Mouse (Mus musculus) cerebellum, postnatal 4 days (tissue): ENCODE results near the gene Rbfox2.
"Not testable (repeated sequence)": the region's sequence is repeated elsewhere in the genome, so short reads cannot be mapped to it uniquely, and the experiment has no call there.

ENCODE experiments used
- DNase-seq, 2 experiments: peaks; one replicate each; pipeline ENCODE4 v3.0.0; 2022; ENCODE audit warnings: low spot score in 2 of 2, mixed read lengths in 1 of 2

Gene Rbfox2

DNA sequence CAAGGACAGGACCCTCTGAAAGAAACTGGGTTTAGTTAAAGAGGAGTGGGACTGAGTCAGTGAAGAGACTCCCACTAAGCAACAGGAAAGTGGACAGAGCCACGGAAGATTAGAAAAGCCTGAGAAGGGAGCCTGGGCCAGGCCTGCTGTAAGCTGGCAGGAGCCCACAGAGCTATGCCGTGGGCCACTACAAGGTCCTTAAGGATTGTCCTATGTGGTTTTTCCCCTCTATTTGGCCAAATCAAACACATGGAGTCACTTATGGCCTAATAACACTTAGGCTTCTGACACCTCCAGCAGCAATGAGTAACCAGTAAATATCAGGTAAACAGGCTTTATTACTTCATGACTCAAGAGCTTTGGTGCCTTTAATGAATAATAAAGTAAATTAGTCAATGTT lies 31.2 kb downstream of the Rbfox2 start:
- DNase-seq: no peak

GRCm38 (mm10) chr15:77273947-77274346 lies 32.9 kb downstream of the Rbfox2 start:
- no peak for DNase-seq

DNA sequence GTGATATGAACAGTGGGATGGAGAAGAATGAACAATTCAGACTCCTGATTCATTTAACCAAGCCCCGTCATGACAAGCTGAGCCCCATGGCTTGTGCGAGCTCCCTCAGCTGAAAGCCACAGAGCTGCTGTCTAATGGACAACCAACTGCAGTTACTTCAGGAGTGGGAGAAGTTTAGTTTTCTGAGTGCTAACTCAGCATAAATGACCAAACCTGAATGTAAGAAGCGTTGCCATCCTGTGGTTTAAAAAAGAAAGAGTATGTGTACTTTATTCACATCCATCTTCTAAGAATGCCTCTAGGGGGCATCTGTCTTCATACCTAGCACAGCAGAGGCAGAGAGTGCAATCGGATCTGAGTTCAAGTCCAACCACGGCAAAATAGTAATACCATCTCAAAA lies 35.5 kb downstream of the Rbfox2 start:
- no peak for DNase-seq

DNA sequence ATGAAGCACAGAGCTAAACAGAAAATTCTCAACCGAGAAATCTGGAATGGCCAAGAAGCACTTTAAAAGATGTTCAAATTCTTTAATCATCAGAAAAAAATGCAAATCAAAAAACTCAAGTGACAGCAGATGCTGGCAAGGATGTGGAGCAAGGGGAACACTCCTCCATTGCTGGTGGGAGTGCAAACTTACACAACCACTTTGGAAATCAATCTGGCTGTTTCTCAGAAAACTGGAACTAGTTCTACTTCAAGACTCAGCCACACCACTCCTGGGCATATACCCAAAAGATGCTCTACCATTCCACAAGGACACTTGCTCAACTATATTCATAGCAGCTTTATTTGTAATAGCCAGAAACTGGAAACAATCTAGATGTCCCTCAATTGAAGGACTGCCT lies 37.3 kb downstream of the Rbfox2 start:
- not testable (repeated sequence) for DNase-seq

GRCm38 (mm10) chr15:77268415-77268814 lies 38.4 kb downstream of the Rbfox2 start:
- DNase-seq: no peak

- no peak for DNase-seq
Observed at GRCm38 (mm10) chr15:77265318-77265717, 41.5 kb downstream of the Rbfox2 start.

- DNase-seq: no peak
Observed at GRCm38 (mm10) chr15:77264314-77264713, 42.5 kb downstream of the Rbfox2 start.

- DNase-seq: no peak
Observed at GRCm38 (mm10) chr15:77262782-77263181, 44.0 kb downstream of the Rbfox2 start.

- peak; percentile 40 to 52 for DNase-seq
Observed at GRCm38 (mm10) chr15:77257437-77258229, 49.2 kb downstream of the Rbfox2 start.

DNA sequence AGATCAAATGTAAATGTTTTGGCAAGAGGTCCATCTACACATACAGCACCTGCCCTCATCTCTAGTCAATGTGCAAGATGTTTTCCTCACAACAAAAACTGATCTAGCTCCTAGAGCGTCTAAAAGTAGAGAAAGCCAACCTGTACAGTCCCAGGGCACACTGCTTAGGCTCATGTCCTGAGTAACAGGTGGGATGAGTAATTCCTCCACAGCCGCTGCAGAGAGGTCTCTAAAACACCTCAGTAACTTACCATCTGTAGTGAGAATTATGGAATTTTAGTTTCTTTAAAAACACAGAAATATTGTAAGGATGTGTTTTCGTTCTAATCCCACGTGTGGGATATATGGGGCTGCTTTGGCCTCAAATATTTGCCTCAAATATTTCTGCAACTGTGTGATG lies 50.0 kb downstream of the Rbfox2 start:
- DNase-seq: no peak

- DNase-seq: no peak
Observed at GRCm38 (mm10) chr15:77254636-77255035, 52.2 kb downstream of the Rbfox2 start.

GRCm38 (mm10) chr15:77254128-77254527 lies 52.7 kb downstream of the Rbfox2 start:
- no peak for DNase-seq

GRCm38 (mm10) chr15:77251706-77252105 lies 55.1 kb downstream of the Rbfox2 start:
- DNase-seq: no peak

DNA sequence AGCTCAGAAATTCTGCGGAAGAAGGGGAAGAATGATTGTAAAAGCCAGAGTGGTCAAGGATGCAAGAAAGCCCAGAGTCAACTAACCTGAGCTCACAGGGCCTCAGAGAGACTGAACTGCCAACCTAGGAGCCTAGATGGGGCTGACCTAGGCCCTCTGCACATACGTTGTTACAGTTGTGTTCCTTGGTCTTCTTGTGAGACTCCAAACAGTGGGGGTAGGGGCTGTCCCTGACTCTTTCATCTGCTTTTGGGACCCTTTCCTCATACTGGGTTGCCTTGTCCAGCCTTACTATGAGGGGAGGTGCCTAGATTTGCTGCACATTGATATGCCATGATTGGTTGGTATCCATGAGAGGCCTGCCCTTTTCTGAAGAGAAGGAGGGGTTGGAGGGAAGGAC lies 56.0 kb downstream of the Rbfox2 start:
- DNase-seq: no peak

DNA sequence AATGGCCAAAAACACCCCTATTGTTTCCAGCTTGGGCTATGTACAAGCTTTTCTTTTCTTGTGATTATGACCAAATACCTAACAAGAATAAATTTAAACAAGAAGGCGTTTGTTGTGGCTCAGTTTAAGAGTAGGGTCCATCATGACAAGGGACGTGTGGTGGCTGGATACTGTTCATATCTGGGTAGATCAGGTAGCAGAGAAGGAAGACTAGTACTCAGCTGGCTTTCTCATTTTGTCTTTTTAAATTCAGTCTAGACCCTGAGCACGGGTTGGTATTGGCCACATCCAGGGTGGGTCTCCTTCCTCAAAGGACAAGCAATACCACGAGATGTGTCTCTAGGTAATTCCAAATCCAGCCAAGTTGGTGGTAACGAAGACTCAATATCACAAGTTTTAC lies 57.4 kb downstream of the Rbfox2 start:
- DNase-seq: no peak

DNA sequence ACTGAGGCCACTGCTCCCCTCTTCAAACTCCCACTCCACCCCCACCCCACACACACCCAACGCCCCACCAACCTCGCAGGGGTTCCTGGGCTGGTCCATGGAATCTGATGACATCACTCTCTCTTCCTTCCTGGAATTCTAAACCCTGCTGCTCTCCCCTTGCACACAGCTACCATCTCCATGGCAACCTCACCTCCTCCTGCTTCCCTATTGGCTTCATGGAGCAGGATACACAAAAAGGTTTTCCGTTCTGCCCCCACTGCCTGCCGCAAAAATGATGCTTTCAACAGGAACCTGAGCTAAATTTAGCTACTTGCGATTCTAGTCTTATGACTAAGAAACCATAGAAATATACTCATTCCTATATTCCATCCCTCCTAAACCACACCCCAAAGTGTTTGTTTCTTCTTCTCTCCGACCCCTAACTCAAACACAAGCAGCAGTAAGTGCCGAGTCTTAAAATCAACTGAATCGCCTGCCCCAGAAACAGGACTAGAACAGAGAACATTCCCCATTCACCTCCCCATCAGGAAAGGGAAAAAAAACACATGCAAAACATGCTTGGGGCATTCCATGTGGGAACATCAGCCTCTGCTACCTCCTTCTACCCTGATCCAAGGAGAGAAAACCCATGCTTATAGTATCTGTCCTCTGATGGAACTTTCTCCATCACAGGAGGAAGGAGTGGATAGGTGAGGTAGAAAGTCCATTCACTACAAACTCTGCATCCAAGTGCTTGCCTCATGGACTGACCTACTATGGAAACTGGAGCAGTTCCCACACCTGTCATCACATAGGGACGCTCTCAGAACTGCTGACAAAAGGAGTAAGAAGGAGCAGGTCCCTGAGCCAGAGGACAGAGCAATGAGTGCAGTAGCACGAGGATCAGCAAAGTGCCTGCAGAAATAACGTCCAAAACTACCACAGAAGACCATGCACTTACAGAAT lies 61.1 kb downstream of the Rbfox2 start:
- DNase-seq: peak in 1 of 2 experiments; percentile 46

DNA sequence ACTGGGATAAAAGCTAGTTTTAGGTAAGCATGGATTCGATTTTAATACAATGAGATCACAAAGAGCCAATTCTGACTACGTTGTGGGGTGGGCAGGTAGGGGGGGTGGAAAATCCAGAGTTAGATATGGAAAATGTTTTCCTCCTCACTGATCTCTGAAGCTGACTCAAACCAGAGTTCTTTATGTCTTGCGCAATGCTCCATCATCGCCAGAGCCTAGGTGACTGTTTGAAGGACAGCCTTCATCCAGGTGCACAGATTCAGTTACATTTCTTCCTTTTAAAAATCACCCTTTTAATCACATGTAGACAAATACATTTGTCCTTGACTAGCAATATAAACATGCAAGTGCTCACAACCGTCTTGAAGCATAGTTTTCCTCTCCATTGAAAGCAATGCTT lies 62.2 kb downstream of the Rbfox2 start:
- DNase-seq: no peak

- no peak for DNase-seq
Observed at GRCm38 (mm10) chr15:77243876-77244560, 62.8 kb downstream of the Rbfox2 start.

- no peak for DNase-seq
Observed at GRCm38 (mm10) chr15:77240607-77241006, 66.2 kb downstream of the Rbfox2 start.

DNA sequence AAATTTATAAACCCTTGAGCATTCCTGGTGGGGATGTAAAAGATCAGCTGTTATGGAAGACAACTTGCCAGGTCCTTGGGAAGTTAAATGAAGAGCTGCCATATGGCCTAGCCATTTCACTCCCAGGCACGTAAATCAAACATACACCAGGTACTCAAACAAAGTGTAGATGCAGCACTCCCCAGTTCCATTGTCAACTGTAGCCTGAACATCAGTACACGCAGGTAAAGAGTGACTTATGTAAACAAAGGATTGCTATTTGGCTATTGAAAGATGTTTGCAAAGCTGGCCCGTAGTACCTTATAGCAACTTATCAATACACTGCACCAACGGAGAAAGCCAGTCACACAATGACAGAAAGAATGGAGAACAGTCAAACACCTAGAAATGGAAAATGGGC lies 67.2 kb downstream of the Rbfox2 start:
- no peak for DNase-seq

DNA sequence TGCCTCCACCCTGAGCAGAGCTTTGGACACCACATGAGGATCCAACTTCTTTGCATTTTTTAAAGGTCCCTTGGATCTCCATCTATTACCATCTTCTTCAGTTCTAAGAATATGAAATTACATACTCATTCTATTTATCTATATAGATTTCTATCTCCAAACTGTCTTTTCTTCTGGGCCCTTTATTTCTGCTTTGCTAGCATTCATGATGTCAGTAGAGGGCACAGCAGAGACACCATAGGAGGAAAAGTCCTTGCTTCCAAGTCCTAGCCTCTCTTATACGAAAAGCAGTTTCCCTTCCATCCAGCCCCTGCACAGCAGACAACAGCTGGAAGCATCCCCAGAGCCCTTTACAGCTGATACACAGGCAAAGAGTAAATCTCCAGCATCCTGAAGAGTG lies 69.1 kb downstream of the Rbfox2 start:
- DNase-seq: no peak

- no peak for DNase-seq
Observed at GRCm38 (mm10) chr15:77236055-77236567, 70.7 kb downstream of the Rbfox2 start.
